Mouse (Mus musculus): Measurements from ENCODE around the gene Dcdc2c.

Gene Dcdc2c

DNA sequence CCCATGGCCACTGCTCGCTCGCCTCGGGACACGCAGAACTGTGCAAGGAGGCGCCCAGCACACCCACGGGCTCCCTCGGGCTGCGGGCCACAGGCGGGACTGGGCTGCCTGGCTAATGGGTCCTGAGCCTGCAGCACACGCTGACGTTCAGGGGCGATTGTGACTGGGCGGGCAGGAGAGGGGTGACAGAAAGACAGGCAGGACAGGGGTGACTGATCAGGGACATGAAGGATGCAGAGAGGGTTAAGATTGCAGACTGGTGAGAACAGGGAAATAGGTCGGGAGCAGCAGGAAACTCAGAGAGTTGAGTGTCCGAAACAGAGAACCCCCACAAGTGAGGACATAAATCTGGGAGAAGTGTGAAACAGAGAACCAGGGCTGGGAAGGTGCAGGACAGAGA lies at the start of gene Dcdc2c:
Gene Dcdc2c (minus strand): TSS at position 101 of the 400 bp plus-strand sequence.
- no peak for DNase-seq

DNA sequence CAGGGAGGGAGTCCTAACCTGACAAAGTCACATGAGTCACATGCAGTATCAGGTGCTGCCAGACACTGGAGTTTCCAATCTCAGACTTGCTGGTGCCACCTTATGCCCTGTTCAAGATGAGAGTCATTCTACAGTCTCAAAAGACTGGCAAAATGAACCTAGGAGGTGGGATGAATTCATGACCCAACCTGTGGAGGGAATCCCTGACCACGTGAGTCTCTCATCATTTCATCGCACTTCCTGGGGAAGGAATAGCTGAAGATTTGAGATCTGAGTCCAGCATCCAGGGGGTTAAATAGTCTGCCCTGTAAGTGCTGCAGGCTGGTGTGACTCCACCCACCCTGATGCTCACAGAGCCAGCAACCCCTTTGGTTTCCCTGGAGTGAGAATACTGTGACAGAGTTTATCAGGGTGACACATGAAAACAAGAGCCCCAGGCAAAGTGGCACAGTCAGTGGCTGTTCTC lies 46.4 kb upstream of the Dcdc2c start:
- DNase-seq = no peak

DNA sequence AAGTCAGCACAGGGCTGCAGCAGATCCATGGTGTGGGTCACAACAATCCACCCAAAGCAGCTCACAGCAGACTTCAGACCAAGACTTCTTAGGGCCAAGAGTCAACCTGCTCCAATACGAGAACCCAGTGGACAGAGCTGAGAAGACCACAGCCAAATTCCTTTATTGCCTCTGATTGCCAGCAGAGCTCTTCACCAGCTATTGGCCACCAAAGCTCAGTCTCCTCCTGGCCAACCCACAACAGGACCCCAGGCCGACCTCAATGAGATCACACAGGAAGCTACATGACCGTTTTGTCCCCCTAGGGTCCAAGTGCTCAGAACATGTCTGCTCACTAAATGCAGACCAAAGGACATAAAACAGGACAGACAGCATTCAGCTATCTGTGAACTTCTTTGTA lies 45.9 kb upstream of the Dcdc2c start:
- DNase-seq = peak; percentile 91

DNA sequence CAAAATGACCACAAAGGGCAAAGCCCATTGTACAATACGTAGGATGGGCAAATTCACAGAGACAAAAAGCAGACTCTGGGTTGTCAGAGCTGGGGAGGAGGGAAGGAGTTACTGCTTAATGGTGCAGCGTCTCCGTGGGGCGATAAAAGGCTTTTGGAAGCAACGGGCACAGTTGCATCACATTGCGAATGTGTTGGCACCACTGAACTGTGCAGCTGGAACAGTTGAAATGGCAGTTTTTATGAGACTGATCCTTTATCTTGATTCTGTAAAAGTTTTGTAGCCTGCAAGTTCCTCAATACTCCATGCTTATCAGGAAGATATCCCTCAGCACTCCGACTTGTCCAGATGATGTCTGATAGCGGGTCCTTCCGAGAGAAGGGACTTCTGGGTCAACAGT lies 45.5 kb upstream of the Dcdc2c start:
- no peak for DNase-seq

DNA sequence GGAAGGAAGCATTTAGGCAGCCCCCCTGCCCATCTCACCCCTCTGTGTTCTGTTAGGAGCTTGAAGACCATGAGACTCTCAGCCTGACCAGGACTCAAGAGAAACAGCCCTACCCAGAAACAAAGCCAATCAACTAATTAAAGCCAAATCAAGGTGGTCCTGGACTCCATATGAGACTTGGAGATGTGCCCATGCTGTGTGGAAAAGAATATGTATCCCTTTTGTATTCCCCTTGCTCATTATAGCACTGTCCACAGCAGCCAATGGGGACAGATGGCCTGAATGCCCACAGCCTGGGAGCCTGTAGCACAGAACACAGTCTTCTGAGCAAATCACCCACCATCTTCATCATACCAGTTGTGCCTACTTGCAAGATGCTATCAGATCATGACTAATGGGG lies 44.7 kb upstream of the Dcdc2c start:
- DNase-seq = no peak

DNA sequence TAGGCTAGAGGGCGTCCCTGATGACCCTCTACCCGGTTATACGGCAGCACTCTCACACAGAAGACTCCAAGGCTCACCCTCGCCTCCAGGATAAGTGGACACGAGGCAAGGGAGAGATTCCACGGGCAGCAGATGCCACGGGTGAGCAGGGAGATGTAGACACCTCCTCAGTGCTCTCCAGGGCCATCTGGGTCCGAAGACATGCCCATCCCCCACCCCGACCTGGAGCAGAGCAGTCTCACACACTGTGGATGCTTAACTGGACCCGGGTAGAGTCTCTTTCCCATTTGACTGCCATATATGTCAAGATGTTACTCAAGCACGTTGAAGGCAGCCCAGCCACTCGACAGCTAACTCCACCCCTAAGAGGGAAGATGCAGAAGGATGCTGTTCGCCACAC lies 38.2 kb upstream of the Dcdc2c start:
- no peak for DNase-seq

DNA sequence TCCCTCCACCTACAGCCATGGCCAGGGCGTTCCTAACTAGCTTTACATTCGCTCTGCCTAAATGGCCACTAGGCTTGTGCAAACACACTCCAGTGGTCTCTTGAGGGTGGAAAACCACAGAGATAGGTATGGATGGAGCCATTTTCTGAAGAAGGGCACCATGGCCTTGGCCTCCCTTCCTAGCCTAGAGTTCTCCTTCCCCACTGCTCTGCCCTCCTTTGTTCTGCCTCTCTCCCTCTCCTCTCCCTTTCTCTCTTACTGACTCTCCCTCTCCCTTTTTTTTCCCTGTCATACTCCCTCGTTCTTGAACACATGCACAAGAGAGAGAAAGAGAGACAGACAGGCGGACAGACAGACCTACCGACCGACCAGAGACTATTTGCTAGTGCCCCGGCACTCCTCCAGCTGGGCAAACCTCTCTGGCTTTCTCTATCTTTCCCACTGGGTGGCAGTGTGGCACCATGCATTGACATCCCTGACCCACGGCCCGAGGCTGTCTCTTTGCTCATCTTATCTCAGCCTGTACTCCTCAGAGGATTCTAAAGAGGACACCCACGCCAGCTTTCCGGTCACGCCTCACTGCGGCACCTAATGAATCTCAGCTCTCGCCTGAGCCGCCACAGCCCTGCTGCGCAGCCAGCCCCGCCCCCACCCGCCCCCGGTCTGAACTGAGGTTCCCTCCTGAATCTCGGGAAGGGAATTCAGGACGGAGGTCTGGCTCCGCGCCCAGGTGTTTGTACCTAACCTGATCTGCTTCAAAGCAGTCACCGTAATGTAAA lies 37.1 kb upstream of the Dcdc2c start:
- DNase-seq = peak; percentile 98

DNA sequence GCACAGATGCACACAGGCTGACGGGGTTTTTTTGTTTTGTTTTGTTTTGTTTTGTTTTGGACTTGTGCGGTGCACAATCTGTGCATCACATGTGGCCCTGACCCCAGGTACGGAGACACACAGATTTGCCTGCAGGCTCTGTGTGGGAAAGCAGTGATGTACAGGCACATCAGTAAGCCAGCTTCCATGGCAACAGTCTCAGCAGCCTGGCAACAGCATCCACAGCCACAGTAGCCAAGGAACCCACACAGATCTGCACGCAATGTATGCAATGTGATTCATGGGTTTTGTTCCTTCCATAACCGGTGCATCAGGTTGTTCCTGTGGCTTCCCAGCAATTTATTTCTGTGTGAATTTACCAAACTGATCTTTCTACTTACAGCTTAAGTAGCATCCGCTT lies 35.8 kb upstream of the Dcdc2c start:
- no peak for DNase-seq

DNA sequence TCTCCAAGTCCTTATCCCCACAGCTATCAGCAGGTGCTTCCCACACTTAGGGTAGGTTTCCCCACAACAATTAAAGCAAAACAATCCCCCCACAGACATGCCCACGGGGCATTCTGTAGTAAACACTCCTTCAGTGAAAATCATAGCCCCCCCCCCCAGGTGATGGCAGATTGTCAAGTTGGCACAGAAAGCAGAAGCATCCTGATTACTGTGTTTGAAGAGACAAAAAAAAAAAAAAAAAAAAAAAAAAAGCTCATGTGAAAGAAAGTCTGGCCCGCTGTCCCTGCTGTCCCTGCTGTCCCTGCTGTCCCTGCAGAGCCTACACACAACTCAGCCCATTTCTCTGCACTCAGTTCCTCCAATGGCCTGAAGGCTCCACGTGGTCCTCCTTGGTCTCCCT lies 31.8 kb upstream of the Dcdc2c start:
- DNase-seq = no peak

DNA sequence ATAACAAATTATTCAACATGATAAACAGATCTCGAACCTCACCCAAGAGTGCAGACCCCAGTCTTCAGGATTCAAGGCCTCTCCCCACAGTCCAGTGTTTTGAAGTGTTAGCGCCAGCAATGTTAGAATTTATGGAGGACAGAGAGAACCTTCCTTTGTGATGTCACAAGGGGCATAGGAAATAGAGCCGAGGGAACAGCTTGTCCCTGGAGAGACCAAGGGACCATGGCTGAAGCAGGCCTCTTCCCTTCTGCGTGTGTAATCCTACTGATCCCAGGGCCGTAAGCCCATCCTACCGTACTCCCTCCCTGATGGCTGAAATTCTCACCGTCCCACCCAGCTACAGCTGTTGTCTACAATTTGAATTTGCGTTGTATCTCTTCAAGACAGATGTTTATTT lies 30.2 kb upstream of the Dcdc2c start, which contains the start of gene Allc:
Gene Allc (minus strand): TSS at position 101 of the 400 bp plus-strand sequence.
- no peak for DNase-seq

DNA sequence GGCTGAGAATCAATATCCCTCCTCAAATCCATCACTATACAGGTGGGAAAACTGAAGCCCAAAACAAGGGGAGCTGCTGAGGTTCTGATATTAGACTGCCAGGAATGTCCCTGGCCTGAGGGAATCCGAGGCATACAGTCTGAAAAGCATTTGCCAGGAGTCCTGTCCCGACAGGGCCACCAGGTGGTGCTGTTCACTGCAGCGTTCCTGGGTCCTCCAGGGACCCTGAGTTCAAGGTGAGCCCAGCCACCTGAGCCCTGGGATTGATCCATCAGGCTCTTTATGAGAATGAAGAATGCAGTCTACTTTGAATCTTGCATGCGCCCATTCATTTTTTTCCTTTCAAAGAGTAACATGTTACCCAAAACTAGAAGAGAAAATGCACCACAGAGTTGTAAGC lies 26.9 kb upstream of the Dcdc2c start:
- DNase-seq = no peak

DNA sequence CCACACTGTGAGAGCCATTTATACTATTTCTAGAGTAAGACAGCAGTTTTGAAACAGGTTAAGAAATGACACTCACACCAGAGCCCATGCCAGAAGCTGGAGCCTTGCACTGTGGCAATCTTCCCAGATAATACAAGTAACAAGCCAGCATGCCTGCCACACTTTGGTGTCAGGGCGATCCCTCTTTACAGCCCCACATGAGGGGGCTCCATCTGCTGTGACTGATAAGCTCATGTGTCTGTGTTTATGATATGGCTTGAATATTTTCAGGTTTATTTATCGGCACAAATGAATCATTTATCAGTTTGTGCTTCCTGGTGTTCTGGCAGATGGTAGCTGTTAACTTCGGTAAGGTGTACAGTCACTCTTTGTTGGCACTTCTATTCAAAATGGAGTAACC lies 25.9 kb upstream of the Dcdc2c start:
- DNase-seq = no peak

DNA sequence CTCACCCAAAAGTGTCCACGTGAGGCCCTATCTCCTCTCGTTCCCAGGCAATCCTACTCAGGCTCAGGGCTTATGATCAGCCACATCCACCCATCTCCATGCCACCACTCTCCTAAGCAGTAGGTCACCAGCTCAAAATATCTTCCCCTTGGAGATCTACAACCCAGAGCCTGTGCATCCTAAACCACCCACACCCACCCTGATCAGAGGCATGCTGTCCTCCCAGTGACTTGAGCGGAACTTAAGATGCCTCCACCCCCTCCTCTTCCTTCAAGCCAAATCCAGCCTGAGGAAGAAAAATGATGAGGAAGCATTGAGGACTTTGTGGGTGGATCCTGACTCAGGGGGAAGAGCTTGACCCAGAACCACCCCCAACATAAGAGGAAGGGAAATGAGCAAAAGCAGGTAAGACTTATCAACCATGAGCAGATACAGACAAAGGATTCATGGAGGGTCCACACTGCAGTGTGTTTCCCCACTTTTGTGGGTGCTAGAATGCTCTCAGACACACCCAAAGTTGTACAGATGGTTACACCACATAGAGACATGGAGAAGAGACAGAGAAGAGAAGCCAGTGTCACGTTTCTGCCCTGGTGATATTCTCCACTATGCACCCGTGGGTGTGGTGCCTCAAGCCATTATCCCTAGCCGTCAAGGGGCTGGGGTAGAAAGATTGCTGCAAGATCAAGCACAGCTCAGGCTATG lies 23.3 kb upstream of the Dcdc2c start:
- DNase-seq = no peak

DNA sequence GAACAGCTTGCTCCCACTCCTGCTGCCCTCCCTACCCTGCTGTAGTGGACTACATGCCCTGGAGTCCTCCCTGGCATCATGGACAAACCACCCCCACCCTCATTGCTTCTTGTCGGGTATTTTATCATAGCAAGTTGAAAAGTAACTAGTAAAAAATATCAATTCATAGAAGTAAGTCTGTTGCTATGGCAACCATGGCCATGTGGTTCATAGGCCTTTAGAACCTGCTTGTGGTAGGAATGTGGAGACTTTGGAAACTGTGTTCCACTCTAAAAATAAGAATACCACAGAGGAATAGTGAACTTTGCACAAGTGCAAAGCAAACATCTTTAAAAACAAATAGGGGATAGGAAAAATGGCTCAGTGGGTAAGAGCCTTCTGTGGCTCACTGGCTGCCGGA lies 20.0 kb upstream of the Dcdc2c start:
- no peak for DNase-seq

DNA sequence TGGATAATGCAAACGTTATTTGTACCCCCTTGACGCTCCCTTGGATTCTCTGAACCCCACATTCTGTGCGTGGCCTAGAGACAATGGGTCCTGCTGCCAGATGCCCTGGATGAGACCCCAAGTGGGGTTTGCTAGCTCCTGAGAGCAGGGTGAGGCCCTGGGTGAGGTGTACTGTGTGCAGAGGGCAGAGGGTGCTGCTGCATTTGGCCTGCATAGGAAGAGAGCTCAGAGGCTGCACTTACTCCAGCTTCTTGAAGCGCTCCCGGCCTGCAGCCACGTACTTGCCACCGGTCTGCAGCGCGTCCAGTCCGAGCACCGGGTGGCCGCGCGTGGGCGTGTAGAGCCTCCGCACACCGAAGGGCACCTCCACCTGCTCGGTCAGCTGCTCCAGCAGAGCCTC lies 424 bp downstream of the Dcdc2c start:
- DNase-seq = no peak

DNA sequence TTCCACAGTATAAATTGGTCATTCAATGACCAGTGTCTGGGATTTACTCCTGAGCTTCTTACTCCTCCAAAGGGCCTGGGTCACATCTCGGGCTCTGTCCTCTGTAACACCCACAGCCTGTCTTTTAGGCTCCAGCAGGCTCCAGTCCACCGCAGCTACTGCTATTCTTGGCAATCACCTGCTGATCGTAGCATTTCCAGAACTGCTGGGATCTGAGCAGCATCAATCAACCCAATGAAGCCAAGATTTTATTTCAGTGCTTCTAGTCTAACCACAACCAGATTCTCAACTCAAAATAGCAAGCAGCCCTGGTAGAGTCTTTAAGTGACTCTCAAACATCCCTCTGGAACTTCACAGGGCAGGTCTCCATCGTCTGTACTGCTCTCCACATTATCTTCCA lies 3.3 kb downstream of the Dcdc2c start:
- no peak for DNase-seq

DNA sequence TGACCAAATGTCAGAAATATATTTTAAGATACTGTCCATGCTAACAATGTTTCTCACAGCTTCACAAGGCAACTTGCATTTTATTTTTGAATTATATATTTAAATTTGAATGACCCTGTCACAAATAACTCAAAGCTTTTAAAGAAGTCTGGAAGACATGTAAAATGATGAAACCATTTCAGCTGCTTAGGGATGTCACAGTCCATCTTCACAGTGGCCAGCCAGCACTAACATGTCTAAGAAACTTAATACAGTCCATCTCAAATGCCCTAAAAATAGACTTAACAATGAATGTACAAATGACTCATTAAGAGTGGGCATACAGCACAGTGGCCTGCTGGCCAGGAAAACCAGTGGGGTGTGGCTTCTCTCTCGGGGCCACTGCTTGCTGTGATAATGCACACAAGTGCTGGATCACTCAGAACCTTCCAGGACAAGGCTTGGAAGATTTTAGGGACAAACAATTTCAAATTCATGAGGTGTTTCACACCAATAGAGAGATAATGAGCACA lies 37.9 kb downstream of the Dcdc2c start:
- no peak for DNase-seq

DNA sequence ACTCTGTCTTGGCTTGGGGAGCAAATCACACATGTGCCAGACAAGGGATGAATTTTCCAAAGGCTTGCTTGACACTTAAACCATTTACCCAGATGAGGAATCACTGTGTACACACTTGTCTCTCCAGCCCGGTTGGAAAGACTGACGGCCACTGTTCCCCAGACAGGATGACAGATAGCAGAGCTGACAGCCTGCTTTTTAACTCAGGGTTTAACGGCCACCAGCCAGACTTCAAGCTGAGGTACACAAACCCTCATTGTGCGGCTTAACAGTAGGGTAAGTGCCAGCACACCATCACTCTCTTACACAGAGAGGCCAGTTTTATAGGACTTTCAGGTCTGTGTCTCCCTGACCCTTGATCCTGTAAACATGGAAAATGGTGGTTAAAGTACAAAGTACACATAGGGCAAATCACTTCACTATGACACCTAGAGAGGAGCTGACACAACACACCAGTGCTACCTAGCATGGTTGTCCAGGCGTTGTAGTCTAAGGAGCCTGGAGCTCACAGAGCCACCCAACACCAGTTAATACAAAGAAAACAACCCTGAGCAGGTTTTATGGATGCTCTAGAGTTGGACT lies 42.4 kb downstream of the Dcdc2c start:
- no peak for DNase-seq

DNA sequence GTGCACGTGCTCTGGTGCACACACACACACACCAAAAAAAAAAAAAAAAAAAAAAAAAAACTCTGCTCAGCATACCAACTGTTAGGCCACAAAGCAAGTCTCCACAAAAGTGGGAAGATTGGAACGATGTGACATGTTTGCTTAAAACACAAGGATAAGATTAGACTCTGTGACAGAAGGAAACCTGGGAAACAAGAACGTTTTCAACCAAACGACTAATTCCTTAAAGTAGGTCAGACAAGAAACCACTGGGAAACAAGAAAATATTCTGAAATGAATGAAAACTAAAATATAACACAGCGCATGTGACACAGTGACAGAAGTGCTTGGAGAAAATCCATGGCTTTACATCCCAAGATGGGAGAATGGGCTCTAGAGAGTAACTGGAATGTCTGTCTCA lies 57.9 kb downstream of the Dcdc2c start:
- no peak for DNase-seq

DNA sequence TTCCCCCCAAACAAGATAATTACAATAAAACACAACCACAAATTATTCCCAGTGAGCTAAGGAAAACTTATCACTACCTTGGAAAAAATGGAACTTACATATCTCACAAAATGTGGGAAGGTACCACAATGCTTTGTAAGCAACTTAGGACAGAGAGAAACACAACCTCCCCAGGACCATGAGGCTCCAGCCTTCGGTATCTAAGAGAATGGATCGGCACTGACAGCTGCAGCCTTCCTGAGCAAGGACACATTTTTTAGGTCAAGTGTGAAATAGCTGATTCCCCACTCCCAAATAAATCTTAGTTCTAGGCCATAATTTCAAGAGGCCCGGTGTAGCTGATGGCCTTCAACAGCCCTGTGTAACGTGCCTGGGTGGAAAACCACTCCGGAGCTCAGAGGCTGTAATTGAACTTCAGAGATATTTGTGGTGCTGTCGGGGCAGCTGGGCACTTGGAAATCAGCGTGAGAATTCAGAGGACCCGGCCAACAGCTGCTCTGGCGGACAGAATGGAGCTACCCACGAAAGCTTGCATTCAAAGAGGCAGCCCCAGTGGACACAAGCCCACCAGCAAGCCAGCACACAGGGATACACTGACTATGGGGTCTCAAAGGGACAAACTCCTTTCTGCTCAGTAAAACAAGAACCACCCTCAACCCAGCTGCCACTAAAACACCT lies 69.6 kb downstream of the Dcdc2c start:
- DNase-seq = no peak

DNA sequence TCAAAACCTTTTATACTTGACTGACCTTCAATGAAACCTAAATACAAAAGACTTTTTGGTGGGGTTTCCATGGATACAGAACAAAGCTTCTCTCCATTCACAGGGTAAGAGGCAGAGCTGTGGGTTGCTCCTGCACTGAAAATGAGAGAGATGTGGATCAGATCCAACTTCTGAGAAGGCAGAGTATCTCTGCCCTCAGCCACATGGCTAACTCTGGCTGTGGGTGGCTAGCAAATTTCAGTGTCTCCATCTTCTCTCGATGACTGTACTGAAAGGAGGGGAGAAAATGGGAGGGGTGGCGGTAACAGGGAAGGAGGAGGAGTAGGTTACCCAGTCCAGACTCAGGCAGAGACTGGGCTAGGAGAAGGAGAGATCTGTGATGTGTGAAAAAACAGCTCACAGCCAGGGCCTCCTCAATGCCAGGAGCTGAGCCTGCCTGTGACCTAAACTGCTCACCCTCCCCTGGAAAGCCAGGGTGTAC lies 91.2 kb downstream of the Dcdc2c start:
- no peak for DNase-seq

DNA sequence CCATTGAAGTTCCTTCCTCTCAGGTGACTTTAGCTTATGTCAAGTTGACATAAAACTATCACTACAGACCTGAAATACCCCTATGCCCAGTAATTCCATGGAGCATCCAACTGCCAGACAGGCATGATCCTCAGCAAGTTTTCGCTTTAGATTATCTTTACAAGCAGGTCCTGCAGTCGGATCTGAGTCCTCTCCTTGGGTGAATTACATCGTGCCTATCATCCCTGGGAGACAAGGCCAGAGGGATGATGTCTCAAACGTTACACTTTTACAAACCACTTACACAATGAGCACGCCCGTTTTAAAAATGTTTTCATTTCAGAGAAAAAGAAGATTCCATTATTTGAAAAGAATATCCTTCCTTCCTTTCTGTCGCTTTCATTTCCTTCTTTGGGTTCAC lies 91.7 kb downstream of the Dcdc2c start:
- DNase-seq = no peak

DNA sequence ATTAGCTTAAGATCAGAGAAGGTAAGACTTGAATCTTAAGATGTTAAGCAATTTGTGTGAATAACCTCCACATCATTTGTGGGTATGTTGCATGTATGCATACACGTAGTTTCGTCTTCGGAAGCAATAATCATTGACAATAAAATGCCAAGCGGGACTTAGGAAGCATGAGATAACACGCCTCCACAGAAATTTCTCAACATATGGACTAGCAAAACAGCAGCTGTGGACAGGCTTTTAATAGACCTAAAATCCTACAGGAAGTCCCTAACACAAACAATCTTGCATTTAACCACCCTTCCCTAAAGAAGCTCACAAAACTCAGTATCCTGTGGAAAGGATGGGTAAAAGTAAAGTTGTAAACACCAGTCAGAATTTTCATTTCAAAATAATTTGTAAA lies 93.4 kb downstream of the Dcdc2c start:
- DNase-seq = no peak

All from heart, adult 11 months (tissue).